Mouse (Mus musculus): ENCODE data around the gene Il24.

Gene Il24

DNA sequence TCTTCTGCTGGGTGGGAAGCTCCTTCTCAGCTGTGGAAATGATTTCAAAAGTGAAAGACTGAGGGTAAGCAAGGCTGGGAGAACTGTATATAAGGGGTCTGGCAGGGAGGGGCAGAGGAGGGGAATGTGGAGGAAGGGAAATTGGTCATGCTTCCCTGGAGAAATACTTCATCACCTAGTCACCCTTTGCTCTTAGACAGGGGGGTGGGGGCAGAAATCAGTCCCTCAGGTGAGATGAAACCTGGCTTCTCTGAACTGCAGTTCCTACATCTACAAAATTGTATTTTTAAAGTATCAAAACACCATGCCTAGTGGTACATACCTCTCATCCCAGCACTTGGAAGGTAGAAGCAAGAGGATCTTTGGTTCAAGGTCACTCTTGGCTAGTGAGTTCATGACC lies at the start of gene Il24:
Gene Il24, minus strand, starts transcription at position 101 of the 400 bp plus-strand sequence.
- no peak for DNase-seq

DNA sequence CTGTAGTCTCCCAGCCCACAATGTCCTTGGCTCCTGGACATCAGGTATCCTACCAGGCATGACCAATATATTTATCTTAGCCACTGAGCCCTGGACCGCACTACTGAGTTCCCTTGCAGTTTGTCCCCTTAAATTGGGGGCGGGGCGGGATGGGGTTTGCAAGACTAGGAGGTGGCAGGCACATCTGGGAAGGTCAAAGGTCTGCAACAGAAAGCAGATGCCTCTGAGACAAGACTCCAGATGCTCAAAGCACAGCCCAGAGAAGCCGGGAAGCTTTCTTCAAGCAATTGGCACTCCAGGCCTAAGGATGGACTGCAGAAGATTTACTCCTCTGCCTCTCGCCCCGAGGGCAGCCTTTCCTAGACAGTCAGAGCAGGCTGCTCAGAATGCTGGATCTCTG lies 49.1 kb upstream of the Il24 start:
- DNase-seq, result no peak

DNA sequence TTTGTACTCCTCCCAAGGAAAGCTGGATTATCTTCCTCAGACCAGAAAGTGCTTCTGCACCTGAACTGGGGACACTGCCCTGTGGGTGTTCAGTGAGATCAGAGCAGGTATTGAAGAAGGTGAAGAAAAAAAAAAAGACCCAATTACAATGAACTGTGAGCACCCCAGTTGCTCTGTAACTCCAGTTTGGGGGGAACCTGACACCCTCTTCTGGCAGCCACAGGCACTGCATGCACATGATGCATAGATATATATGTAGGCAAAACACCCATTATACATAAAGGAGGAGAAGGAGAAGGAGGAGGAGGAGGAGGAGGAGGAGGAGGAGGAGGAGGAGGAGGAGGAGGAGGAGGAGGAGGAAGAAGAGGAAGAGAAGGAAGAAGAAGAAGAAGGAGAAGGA lies 39.2 kb upstream of the Il24 start:
- no peak for DNase-seq

DNA sequence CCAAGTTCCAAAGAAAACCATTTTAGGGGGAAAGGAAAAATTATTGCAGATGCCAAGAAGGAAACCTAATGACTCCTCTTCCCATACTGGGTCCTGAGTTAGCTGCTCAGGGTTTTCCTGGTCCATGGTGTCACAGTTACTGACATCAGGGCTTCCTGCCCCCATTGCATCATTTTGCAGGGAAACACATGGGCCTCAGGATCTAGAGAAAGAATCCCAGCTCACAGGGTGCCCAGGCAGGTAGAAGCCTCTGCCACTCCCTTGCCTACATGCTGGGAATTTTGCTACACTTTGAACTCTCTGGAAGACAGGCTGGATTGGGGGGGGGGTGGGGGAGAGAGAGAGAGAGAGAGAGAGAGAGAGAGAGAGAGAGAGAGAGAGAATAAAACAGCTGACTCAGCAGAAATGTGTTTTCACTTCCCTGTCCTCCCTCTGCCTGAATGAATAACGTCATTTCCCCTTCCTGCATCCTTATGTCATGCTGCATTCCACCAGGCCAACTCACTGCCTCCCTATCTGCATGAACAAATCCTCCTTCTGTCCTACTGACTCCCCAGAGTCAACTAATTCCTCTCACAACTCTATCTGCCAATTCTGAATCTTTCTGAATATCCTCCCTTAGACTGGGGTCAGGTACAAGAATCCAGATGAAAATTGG lies 31.2 kb upstream of the Il24 start:
- DNase-seq, result no peak

DNA sequence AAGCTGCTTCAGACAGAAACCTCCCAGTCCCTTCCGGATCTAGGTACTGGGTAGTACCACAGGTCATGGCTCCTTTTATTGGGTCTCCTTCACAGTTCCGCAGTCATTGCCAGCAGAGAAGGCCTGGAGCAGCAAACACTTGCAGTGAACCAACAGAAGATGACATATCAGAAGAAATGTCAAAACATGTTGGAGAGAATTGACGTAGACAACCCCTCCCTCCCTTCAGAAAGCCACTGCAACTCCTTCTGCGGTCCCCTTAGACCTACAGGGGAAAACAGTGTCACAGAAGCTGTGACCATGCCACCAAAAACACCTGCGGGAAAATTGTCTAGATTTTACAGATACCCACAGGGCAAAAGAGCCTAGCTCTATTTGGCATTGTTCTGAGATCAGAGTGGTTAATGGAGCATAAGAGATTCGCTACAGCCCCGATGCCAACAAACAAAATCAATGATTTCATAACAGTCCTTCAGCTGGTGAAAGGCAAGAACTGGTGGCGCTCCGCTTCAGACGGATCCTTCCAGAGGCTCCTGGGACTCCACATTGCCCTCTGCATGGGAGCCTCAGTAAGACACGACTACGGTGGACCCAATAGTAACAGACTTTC lies 24.3 kb upstream of the Il24 start, which contains the start of gene Il20:
Gene Il20, minus strand, starts transcription at position 51 of the 610 bp plus-strand sequence.
- DNase-seq, result no peak

DNA sequence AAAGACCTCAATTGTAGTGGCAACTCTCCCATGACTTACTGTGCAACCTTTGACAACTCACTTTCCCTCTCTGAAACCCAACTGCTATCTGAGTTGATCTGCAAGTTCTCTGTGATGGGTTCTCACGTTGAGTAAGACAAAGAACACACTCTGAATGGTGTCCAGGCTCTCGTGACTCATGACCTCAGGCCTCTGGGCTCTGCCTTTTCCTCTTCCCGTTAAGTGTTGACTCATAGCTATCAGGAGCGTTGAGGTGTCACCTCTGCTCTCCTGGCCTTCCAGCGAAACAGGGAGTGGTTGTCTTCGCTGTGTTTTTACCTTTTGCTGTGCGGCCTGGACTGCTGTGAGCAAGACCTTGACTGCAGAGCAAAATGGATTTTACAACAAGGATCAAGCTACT lies 15.3 kb upstream of the Il24 start:
- DNase-seq, result no peak

DNA sequence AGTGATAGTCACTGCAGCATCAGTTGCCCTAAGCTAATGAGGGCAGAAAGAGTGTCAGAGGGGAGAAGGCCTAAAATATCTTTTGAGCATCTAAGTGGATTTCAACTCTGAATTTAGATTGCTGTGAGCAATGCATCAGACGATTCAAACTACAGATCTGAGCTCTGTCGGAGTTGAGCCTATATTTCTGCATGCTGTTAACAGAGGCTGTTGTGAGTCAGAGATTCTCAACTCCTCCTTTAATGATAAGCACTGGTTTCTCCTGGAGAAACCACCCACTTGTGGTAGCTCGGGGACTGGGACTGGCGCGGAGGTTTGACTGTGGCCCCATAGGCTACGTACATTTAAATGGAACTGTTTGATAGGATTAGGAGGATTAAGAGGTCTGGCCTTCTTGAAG lies 7.2 kb upstream of the Il24 start:
- no peak for DNase-seq

DNA sequence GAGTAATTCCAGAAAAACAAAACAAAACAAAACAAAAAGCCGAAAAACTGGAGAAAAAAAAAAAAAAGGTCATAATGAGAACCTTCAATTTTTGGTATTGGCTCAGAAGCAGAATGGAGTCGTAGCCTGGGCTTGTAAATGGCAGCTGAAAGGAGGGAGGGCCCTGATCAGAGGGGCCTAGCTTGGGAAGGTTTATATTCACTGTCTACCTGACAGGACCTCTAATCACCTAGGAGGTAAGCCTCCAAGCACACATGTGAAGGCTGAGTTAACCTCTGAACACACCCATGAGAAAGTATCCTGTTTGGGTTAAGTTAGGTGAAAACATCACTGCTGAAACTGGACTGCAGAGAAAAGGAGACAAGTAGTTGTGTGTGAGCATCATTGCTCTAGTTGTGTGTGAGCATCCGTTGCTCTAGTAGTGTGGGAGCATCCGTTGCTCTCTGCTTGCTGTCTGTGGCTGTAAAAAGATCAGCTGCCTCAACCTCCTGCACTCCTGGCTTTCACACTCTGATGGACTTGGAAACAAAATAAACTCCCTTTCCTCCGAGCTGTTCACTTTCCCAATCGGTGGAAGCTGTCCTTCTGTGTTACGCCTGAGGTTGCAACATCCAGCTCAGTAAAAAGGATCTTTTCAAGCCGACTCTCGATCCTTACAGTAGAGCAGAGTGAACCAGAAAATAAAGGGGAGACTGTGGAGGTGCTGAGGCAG lies 6.2 kb upstream of the Il24 start:
- DNase-seq, result no peak

DNA sequence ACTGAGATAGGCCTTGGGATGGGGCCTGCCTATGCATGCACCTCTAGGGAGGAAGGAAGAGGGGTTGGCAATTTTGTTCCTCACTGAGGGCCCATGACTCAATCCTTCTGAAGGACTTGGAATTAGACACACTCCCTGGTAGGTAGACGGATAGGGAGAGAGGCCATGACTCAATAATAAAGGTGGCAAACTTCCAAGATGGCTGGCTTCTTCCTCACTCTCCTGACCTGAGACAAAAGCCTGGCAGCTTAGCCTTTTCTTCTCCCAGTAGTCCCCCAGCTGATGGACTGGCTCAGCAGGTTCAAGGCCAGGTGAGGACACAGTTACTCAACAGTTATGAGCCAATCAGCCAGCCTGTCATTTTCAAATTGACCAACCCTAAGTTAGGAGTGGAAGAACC lies 5.2 kb upstream of the Il24 start:
- no peak for DNase-seq

DNA sequence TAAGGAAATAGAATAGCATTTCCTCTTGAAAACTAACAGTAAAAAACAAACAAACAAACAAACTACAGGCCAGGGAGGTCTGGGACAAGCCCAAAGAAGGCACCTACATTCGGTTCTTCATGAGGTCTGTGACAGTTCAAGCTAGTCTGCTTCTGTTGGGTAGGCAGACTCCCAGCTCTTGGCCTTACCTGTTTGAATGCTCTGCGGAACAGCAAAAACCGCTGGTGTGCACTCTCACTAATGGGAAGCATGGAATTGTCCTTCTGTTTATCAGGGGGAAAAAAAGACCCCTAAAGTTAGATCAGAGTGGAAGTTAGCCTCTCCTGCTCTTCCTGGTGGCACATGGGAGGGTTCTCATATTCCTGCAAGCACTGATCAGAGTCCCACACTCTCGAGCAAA lies 4.1 kb downstream of the Il24 start:
- DNase-seq, result no peak

DNA sequence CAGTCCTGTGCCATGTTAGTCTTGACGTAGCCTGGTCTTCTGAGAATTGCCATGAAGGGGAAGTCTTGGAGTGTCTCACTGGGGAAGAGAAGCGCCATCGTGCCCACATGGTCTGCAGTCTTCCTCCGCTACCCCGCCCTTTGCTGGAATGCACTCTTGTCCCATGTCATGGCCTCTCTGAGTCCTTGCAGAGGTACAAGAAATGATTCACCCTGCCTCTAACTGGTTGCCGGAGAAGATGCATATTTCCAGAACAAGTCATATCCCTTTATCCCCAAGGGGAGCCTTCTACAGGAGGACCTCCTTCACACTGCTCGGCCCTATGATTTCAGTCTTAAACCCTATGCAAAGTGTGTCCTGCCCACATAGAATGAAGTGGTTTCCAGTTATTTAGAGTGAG lies 7.3 kb downstream of the Il24 start:
- DNase-seq, result no peak

DNA sequence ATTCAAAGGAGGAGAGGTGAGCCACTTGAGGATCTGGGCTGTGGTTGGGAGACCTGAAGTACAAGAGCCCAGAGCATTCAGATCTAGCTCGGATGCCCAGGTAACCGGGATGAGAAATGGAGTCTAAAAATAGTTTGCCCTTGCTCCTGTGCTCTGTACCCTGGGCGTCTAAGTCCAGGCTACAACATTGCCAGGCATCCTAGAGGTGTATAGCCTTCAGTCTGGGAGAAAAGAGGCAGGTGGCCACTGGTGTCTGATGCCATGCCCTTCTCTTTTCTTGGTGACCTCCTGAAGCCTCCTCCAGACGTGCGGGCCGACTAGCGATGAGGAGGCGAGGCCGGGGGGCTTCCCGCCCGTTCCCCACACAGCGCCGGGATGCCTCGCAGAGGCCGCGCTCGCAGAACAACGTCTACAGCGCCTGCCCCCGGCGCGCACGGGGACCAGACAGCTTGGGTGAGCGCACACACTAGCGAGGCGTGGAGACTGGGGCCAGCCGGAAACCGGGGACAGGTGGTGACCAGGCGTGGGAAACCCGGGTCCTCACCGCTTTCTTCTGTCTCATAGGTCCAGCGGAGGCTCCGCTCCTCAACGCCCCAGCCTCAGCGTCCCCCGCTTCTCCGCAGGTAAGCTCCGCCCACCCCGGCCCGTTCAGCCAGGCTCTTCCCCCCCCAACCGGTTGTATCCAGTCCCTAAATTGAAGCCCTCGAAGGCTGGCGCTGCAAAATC lies 9.2 kb downstream of the Il24 start:
- peak; percentile 19 for DNase-seq

DNA sequence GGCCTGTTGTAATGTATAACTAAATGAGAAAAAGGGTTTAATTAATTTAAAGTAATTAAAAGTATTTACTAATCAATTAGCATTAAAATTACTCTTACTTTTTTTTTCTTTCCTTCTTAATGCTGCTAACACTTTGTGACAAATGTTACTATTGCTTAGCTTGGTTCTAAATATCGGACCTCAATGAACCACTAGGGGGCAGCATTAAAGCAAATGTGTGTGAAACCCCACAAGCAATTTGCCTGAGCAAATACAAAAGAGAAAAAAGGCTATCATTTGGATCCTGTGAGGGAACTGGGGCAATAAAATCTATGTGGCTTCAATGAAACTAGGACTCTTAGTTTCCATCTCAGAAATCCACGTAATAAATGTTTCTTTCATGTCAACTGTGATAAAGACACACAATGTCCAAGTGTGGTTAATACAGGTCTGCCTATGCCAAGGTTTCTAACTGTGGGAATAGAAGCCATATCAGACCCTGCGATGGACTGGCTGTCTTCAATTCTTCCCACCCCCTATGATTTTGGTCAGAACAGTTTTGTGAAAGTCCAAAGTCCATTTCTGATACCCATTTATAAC lies 10.2 kb downstream of the Il24 start:
- peak; percentile 60 for DNase-seq

DNA sequence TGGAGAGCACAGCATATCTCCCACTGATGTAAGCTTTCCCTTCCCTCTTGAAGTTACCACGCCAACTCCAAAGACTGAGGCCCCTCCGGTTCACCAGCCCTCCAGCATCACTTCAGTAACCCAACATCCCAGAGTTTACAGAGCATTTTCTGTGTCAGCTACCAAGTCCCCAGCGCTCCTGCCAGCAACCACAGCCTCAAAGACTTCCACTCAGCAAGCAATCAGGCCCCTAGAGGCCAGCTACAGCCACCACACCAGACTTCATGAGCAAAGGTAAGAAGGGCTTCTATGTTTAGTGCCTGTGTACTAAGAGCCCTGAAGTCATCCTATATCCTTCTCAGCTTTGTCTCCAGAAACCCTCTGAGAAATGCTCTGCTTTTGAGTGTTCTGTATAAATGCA lies 11.3 kb downstream of the Il24 start:
- no peak for DNase-seq

DNA sequence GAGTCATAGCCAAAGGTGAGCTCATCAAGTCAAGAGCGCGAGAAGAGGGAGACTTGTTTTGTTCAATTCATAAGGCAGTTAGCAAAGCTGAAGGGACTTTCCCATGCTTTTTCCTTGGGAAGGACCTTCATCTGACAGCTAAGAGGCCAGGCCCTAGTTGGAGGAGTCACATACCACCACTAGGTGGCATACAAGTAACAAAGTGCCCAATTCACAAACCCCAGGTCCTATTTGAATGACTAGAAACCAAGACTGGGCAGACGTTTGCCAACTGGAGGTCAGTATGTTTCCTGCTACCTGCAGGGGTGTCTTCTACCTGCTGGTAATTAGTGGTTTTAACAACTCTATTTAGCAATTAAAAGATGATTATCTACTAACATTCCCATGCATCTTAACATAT lies 12.1 kb downstream of the Il24 start:
- DNase-seq, result peak; percentile 43

DNA sequence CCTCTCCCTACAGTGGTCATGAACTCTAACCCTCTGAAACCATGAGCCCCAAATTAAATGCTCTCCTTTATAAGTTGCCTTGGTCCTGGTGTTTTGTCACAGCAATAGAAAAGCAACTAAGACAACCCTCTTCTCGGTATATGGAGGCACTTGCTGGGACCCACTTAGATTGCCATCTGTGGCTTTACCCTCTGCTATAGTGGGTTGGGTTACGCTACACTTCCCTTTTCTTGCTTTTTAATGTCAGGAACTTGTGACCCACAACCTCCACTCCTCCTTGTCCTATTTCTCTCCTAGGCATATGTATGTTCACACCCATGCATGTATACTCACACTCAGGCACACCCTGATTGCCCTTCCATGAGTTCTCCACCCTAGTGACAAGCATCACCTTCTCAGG lies 14.3 kb downstream of the Il24 start:
- no peak for DNase-seq

DNA sequence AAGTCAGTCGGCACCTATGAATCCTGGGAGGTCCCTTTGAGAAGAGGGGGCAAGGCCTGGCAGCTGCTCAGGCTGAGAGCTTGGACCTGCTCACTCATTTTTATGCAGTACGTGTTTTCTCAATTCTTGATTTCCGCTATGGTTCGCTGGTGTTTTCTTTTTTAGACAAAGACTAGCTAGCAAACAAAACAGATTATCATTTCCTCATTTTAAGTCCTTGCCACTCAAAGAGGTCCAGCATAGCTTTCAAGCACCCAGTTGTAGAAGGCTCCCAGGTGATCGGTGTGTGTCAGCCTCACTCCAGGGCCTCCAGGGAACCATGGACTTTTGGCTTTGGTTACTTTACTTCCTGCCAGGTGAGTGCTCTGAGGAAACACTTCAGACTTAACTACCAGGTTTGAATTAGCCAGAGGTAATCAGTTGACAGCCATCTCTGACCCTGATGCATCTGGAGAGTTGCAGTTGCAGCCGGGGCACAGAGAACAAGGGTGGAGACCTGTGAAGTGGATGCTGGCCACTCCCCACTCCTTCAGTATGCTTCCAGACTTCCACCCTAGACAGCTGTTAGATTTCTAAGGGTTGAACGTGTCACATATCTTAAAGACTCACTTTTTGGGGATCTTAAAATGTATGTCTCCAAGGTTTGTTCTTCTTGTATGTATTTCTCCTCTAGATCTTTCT lies 21.6 kb downstream of the Il24 start, which contains the start of gene Fcmr:
Gene Fcmr, plus strand, starts transcription at position 129 of the 681 bp plus-strand sequence.
- no peak for DNase-seq

DNA sequence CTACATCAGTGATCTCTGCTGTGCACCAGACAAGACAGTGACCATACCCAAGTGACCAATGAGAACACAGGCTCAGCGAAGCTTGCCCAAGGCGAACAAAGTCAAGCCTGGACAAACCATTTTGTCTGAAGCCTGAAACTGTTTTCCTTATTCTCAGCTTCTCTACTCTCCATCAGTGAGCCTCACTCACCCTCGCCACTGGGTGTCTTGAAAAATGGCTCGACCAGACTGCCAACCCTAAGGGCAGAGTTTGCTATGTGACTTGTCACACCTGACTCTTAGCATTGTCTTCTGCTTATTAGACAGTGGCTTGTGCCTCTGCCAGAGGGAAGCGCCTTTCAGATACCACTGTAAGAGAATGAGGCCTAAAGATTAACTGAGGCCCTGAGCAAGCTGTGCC lies 22.5 kb downstream of the Il24 start:
- DNase-seq, result no peak

DNA sequence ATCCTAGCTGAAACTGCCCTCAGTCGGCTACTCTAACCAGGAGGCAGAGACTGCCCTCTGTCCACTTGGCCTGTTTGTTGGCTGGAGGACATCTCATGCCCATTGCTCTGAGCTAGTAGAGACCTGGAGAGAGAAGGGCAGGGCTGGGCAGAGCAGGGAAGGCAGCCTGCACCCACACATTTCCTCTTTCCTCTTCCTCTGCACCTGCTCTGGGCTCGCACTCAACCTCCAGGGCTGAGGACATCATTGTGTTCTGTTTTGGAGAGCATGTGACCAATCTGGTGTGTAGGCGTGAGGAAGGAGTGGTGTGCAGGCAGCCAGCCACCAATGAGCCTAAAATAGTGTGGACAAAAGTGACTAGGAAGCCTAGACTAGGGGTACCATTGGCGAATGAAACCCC lies 23.0 kb downstream of the Il24 start:
- no peak for DNase-seq

DNA sequence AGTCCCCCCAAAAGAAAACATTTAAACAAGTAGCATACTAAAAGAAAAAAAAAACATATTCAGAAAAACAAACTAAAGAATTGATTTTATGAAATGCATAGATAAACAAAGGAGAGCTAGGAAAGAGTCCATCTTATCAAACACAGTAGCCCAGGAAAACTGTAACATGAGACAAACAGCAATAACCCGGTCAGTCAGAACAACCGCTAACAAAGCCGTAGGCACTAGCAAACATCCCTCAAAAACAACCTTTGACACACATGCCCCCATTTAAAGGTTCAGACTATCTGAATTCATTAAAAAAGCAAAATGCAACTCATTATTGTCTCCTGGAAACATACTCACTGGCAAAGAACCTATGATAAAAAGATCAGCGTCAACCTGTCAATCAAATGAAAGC lies 29.8 kb downstream of the Il24 start:
- DNase-seq, result no peak

DNA sequence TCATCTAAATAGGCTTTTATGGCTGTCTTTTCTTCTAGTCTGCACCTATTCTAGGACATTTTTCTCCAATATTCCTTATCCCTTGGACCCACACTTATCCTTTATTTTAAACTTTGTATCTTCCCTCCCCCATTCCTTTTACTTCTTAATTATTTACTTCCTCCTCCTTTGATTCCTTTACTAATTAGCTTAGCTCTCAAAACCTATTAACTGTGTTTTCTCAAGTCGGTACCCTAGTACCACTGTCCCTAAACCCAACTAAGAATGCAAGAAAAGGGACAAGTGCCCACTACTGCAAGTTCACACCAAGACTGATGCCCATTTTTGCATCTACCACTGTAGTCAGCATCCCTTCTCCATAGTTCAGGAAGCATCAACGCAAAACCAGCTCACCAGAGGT lies 31.5 kb downstream of the Il24 start:
- DNase-seq, result no peak

DNA sequence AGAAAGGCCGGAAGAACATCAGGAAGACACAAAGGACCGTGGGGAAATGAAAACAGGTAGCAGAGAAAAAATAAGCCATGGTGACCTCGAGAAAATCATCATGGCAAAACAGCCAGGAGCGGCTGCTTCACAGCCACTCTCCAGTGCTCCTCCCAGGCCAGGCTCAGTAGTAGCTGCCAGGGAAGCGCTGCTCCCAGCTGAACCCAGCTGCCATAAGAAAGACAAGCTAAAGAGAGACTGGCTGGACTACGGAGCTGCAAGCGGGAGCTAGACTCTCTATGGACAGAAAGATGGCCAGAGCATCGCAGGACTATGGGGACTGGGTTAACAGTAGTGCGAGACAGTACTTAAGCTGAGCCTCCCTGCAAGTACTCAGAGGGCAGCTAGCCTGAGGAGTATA lies 32.4 kb downstream of the Il24 start:
- DNase-seq, result no peak

DNA sequence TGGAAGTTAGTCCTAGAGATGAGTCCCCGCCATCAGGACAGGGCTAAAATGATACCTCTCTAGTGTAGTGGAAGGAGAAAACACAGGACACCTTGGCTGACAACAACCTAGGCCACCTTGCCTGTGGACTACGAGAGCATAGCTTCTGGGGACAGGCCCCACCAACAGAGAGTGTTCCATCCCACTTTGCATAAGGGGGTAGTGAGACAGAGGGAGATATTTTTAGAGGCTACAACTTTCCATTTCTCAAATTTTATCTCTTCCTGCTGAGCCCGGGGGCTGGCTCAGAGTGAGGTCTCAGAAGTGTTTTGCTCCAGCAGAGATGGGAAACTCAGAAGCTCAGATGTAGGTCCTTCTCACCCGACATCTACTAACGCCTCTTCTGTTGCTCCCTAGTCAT lies 36.8 kb downstream of the Il24 start:
- no peak for DNase-seq

Data from right cerebral cortex, adult 18-20 months (tissue).